Mouse (Mus musculus): ENCODE data around the gene Parvb.

DNA sequence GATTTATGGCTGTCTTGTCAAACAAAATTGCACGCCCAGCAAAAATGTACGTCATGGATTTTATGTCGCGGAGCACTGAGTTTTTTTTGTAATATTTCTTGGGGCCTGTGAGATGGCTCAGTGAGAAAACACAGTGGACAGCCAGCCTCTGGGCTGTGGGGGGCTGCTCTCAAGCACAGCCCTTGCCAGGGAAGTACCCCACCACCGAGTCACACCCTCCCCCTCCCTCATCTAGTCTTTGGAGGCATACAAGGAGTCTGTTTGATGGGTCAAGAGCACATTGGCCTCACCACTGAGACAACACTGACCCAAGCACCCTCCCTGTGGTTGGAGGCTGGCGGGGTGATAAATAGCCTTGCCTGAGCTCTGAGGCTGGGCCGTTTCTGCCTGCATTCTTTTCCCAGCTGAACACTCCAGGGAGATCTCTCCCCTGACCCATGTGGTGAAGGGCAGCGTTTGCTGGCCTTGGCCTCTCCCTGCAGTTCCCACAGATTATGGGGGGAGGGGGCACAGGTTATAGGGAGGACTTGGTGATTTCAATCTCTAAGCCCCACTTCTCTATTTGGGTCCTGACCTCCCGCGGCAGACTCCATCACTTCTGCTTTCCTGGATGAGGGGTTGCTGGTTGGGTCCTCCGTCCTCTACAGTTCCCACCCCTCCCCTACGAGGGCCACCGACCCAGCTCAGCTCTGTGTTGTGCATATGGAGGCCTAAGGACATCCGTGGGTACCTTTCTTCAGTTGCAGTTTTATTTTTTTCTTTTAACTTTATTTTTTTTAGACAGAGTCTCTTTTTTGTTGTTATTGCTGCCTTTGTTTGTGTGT, 118.3 kb downstream of the Parvb start:
- TF ChIP-seq CTCF (conservative IDR thresholded peaks at IDR 0.05; ENCODE audit: insufficient read depth, insufficient read length, low read depth, low read length) (no peak), POLR2A (IDR thresholded peaks at IDR 0.05; ENCODE audit: low read depth, low read length) (no peak)

Measured in kidney, adult 2 months (tissue).